Mouse (Mus musculus) lung, adult 2 months (tissue): ENCODE data around the gene Pex14.

ENCODE experiments used
- CTCF ChIP-seq: fragments of 200-500 bp; IDR thresholded peaks from 2 replicates; pipeline ENCODE4 v1.5.1; 2011; ENCODE audit warnings: mild to moderate bottlenecking, low read length, control low read depth; ENCODE audit not compliant: insufficient read depth
- POLR2A ChIP-seq: fragments of 200-500 bp; IDR thresholded peaks from 2 replicates; pipeline ENCODE4 v1.6.1; 2011; ENCODE audit warnings: low read depth, mild to moderate bottlenecking, control low read depth, low read length, borderline replicate concordance; ENCODE audit errors: extremely low read depth

DNA sequence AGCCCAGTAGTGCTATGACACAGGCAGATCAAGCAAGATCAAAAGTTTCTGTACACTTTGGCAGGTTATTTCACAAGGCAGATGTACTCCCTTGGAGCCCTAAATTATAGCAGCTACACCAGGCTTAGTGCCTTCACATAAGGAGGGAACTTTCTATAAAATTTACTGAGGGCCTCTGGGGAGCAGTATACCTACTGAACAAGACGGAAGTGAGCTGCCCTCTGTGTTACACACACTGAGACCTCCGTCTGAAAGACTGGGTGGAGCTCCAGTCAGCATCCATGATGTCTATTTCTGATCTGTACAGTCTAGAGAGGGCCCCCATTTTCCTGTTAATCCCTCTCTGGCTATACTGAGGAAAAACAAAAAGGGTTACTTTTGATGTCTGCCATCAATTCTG, 109.6 kb downstream of the Pex14 start:
- no peak for TF ChIP-seq CTCF
- no peak for TF ChIP-seq POLR2A
